Mouse (Mus musculus) CH12.LX (cell line): ENCODE data around the gene Ctc1. TPM values are rescaled to one million over a fixed set of nuclear protein-coding genes. Genes with fewer than 3 reads are reported as not detected.
A peak's percentile ranks its signal among the peaks of the same experiment; 100 is the strongest.

Source experiments
- DNase-seq: peaks from one replicate; pipeline ENCODE4 v3.0.0-alpha.2; 2013; ENCODE audit errors: extremely low read depth
- H3K27ac ChIP-seq: 2 replicates; pipeline ENCODE4 v1.5.1; 2012; ENCODE audit warnings: low read depth, mild to moderate bottlenecking, control low read depth, moderate library complexity; ENCODE audit not compliant: insufficient read depth
- H3K27me3 ChIP-seq: replicated peaks from 2 replicates; pipeline ENCODE3; 2012; ENCODE audit warnings: inconsistent platforms
- H3K36me3 ChIP-seq, 2 experiments: replicated peaks in 1 of 2; 2 replicates each; pipeline versions ENCODE3 to v1.6.1; 2012; ENCODE audit warnings: inconsistent platforms in 1 of 2, low read length in 1 of 2, mild to moderate bottlenecking in 1 of 2, mixed read lengths in 1 of 2, moderate library complexity in 1 of 2; ENCODE audit not compliant: control insufficient read depth in 1 of 2, insufficient read depth in 1 of 2
- H3K4me1 ChIP-seq, 2 experiments: 2 replicates each; pipeline ENCODE4 v1.6.1; 2012; ENCODE audit warnings: inconsistent platforms in 1 of 2, moderate library complexity in 1 of 2; ENCODE audit not compliant: insufficient read depth in 2 of 2, control insufficient read depth in 1 of 2
- H3K4me2 ChIP-seq: 2 replicates; pipeline ENCODE4 v1.6.1; 2012; ENCODE audit warnings: low read depth, mild to moderate bottlenecking, control low read depth; ENCODE audit not compliant: poor library complexity, insufficient read depth, severe bottlenecking
- H3K4me3 ChIP-seq, 3 experiments: fragments of 150-350 bp in 1 of 3; sonication (generic) in 1 of 3; replicated peaks in 1 of 3; 2 replicates each; pipeline versions ENCODE3 to v1.5.1; 2011 to 2012; ENCODE audit warnings: low read depth in 2 of 3, low read length in 2 of 3, mild to moderate bottlenecking in 2 of 3, moderate library complexity in 2 of 3, control low read depth in 1 of 3, improper control_type of control experiment in 1 of 3, inconsistent platforms in 1 of 3, mixed read lengths in 1 of 3; ENCODE audit not compliant: poor library complexity in 1 of 3
- H3K79me2 ChIP-seq: replicated peaks from 2 replicates; pipeline ENCODE4 v1.6.1; 2012; ENCODE audit warnings: mild to moderate bottlenecking, moderate library complexity; ENCODE audit not compliant: control insufficient read depth, poor library complexity, insufficient read depth, severe bottlenecking; ENCODE audit errors: extremely low read depth
- H3K9ac ChIP-seq: 2 replicates; pipeline ENCODE4 v1.6.1; 2012; ENCODE audit warnings: low read depth, mild to moderate bottlenecking, control low read depth, moderate library complexity; ENCODE audit not compliant: insufficient read depth
- H3K9me3 ChIP-seq: replicated peaks from 2 replicates; pipeline ENCODE3; 2012; ENCODE audit warnings: low read length, inconsistent platforms, mixed read lengths
- BHLHE40 ChIP-seq: IDR thresholded peaks from 2 replicates; pipeline ENCODE4 v1.6.1; 2011; ENCODE audit warnings: mild to moderate bottlenecking, low read depth, low read length, improper control_type of control experiment
- CHD1 ChIP-seq: IDR thresholded peaks from 2 replicates; pipeline ENCODE4 v1.6.1; 2012; ENCODE audit warnings: low read depth, low read length, improper control_type of control experiment, inconsistent platforms
- ETS1 ChIP-seq: conservative IDR thresholded peaks from 2 replicates; pipeline ENCODE4 v1.6.1; 2012; ENCODE audit warnings: low read depth, mild to moderate bottlenecking, inconsistent platforms, low read length, improper control_type of control experiment, moderate library complexity
- HCFC1 ChIP-seq: IDR thresholded peaks from 2 replicates; pipeline ENCODE4 v1.6.1; 2012; ENCODE audit warnings: low read depth, mild to moderate bottlenecking, inconsistent platforms, low read length, improper control_type of control experiment
- IRF4 ChIP-seq: IDR thresholded peaks from 2 replicates; pipeline ENCODE4 v1.6.1; 2014; ENCODE audit warnings: low read depth, mild to moderate bottlenecking, inconsistent platforms, low read length, improper control_type of control experiment
- POLR2AphosphoS2 ChIP-seq: IDR thresholded peaks from 2 replicates; pipeline ENCODE4 v1.6.1; 2011; ENCODE audit warnings: low read depth, low read length, improper control_type of control experiment
- RCOR1 ChIP-seq: conservative IDR thresholded peaks from 2 replicates; pipeline ENCODE4 v1.6.1; 2012; ENCODE audit warnings: low read depth, mild to moderate bottlenecking, inconsistent platforms, low read length, improper control_type of control experiment
- SIN3A ChIP-seq: IDR thresholded peaks from 2 replicates; pipeline ENCODE4 v1.6.1; 2012; ENCODE audit warnings: low read length, improper control_type of control experiment, inconsistent platforms
- USF1 ChIP-seq: IDR thresholded peaks from 2 replicates; pipeline ENCODE4 v1.6.1; 2014; ENCODE audit warnings: low read depth, mild to moderate bottlenecking, inconsistent platforms, low read length, improper control_type of control experiment
- USF2 ChIP-seq: conservative IDR thresholded peaks from 2 replicates; pipeline ENCODE4 v1.6.1; 2011; ENCODE audit warnings: low read depth, low read length, improper control_type of control experiment
- ZKSCAN1 ChIP-seq: IDR thresholded peaks from 2 replicates; pipeline ENCODE4 v1.6.1; 2012; ENCODE audit warnings: low read depth, inconsistent platforms, low read length, improper control_type of control experiment, borderline replicate concordance
- dilution Hi-C: fragments of 300-500 bp; cut with MboI; formaldehyde crosslinking; loops from 2 replicates; pipeline ENCODE4 v1.14.3; 2020; ENCODE audit warnings: low sequenced_read_pairs; ENCODE audit not compliant: extremely low pct_unique_long_range_greater_than_20kb, extremely low pct_ligation_motif_present
- in situ Hi-C: fragments of 300-500 bp; cut with MboI; formaldehyde crosslinking; loops from 3 replicates; pipeline ENCODE4 v1.14.3; 2019; ENCODE audit warnings: low sequenced_read_pairs, low pct_ligation_motif_present, low pct_unique_long_range_greater_than_20kb, mixed read lengths
- polyA plus RNA-seq: library from polyadenylated mRNA; unstranded; fragments of >175 nt; gene quantifications from 2 replicates; pipeline ENCODE4 v1.2.1, GENCODE M21; 2012; ENCODE audit warnings: low read depth; ENCODE audit not compliant: insufficient read length
- total RNA-seq, 2 experiments: library from RNA; depleted of rRNA; stranded (reverse); fragments of 300-350 nt in 1 of 2; fragments of >200 nt in 1 of 2; gene quantifications; 2 replicates each; pipeline ENCODE4 v1.2.3; 2012 to 2014

Ctc1 gene
- total and polyA plus RNA-seq, 3 experiments, result 20.5 to 69.8 (median 44.8) TPM

DNA sequence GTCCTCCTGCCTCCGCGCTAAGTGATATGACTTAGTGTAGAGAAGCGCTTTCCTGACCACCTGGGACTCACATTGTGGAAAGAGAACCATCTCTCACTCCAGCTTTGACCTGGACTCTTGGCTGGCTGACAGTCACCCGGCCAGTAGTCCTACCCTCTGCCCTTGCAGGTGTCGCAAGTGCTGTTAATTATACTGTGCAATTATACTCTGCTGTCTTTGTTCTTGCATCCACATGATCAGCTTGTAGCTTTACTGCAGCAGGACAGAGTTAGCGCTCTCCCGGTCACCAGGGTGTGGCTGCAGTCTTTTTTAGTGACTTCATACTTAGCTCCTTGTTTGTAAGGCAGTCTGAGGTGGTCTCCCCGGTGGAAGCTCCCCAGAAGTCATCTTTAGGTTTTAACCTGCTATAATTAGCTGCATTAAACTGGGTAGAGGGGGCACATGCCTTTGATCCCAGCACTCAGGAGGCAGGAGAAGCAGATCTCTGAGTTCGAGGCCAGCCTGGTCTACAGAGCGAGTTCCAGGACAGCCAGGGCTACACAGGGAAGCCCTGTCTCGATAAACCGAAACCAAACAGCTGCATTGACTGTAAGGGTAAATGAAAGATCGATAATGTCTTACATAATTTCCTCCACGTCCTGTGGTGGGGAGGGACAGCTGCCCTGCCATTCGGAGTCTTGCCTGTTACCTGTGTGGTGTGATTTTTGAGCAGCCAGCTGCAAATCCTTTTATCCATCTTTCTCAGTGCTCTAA, 64.6 kb downstream of the Ctc1 start:
- Histone ChIP-seq H3K9me3 (peaks cover 4% of the 10 kb centered on the region), H3K4me2 (no peak overlapping the region), H3K79me2 (no peaks in the 10 kb centered on the region), H3K36me3 (no peaks in the 10 kb centered on the region), H3K27ac (no peak overlapping the region), H3K4me1 (peaks cover 17 to 43% of the 10 kb centered on the region in 2 experiments), H3K27me3 (peaks cover 17% of the 10 kb centered on the region), H3K4me3 (no peak overlapping the region), H3K9ac (no peak overlapping the region)
- in situ Hi-C loops (loop anchor here (25.0 kb wide), 1 partner anchor 932 kb away; the partner anchor contains the start of genes Acadvl, Dlg4 and Dvl2), dilution Hi-C loops (no loop called here)
- TF ChIP-seq HCFC1, result no peak
- TF ChIP-seq ETS1, result no peak
- DNase-seq, result no peak

DNA sequence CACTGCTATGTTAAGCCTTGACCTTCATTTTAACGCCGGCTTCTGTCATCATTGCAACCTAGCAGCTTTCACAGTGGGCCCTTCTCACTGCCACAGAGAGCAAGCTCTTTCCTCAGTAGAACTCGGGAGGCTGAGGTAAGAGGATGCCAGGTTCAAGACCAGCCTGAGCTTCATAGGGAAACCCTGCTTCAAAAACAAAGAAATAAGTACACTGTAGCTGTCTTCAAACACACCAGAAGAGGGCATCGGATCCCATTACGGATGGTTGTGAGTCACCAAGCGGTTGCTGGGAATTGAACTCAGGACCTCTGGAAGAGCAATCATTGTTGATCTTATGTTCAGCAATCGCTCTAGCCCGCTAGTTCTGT, 65.1 kb downstream of the Ctc1 start:
- in situ Hi-C loops, result loop anchor here (25.0 kb wide), 1 partner anchor 931 kb away; the partner anchor contains the start of genes Acadvl, Dlg4 and Dvl2
- H3K27me3 ChIP-seq, result peaks cover 17% of the 10 kb centered on the region
- dilution Hi-C loops, result no loop called here
- no peak for DNase-seq
- peaks cover 4% of the 10 kb centered on the region for H3K9me3 ChIP-seq
- H3K27ac ChIP-seq, result no peak overlapping the region
- H3K36me3 ChIP-seq, result no peaks in the 10 kb centered on the region
- H3K4me3 ChIP-seq, result no peak overlapping the region
- TF ChIP-seq USF1 (no peak), BHLHE40 (no peak), POLR2AphosphoS2 (no peak), ZKSCAN1 (no peak), RCOR1 (no peak), CHD1 (no peak)
- no peak overlapping the region for H3K9ac ChIP-seq
- H3K79me2 ChIP-seq, result no peaks in the 10 kb centered on the region
- H3K4me2 ChIP-seq, result no peak overlapping the region
- peaks cover 17 to 42% of the 10 kb centered on the region in 2 experiments for H3K4me1 ChIP-seq

DNA sequence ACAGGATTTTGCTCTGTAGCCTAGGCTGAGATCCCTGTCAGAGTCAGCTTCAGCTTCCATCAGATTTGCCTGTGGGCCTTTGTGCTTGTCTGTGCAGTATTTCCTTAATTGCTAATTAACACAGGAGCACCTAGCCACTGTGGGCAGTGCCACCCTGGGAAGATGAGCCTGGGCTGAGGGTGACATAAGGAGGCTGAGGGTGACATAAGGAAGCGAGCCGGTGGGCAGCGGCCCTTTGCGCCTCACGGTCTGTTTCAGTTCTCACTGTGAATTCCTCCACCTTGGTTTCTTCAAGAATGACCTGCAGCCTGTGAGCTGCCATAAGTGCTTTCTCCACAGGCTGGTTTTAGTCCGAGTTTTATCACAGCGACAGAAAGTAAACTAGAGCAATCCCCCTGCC, 65.9 kb downstream of the Ctc1 start:
- Histone ChIP-seq H3K27ac (no peak overlapping the region), H3K79me2 (no peaks in the 10 kb centered on the region), H3K4me3 (no peak overlapping the region), H3K4me1 (peaks cover 16 to 36% of the 10 kb centered on the region in 2 experiments), H3K36me3 (no peaks in the 10 kb centered on the region), H3K4me2 (no peak overlapping the region), H3K27me3 (peaks cover 23% of the 10 kb centered on the region), H3K9ac (no peak overlapping the region), H3K9me3 (peaks cover 4% of the 10 kb centered on the region)
- TF ChIP-seq IRF4, result peak; percentile 11; the same call in 1 of the 2 replicates
- TF ChIP-seq SIN3A, result 0 out of 2 replicates have a peak, but pooled peaks have one; percentile 31
- TF ChIP-seq USF2, result no peak
- no peak for DNase-seq
- dilution Hi-C loops, result no loop called here
- in situ Hi-C loops, result loop anchor here (25.0 kb wide), 1 partner anchor 931 kb away; the partner anchor contains the start of genes Acadvl, Dlg4 and Dvl2
